Mouse (Mus musculus) embryo, embryonic 9.5 days (tissue): Measurements from ENCODE around the gene Nkx2-1.
A peak's percentile ranks its signal among the peaks of the same experiment; 100 is the strongest.

ENCODE experiments used
- DNase-seq: peaks from one replicate; pipeline ENCODE4 v3.0.0-alpha.2; 2017; ENCODE audit errors: extremely low spot score

Nkx2-1 gene

DNA sequence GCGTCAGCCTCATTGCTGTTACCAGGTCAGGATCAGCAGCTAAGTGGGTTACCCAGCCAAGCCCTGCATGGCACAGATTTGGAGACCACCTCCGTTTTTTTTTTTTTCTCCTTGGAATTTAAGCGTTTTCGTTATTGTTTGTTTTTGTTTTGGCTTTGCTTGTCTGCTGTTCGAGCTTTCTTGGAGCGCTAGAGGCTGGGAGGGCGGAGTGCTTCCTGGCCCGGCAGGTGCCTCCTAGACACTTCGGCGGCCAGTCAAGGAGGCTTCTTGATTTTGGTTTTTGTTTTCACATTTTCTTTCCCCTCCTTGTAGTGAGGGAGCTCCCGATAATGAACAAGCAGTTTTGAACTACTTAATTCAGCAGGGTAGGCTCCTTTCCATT, at the start of gene Nkx2-1:
Gene Nkx2-1, minus strand, starts transcription at position 25 of the 382 bp plus-strand sequence.
- peak; percentile 46 for DNase-seq

- peak; percentile 77 for DNase-seq
Observed at GRCm38 (mm10) chr12:56541068-56541467, 4.4 kb upstream of the Nkx2-1 start.

DNA sequence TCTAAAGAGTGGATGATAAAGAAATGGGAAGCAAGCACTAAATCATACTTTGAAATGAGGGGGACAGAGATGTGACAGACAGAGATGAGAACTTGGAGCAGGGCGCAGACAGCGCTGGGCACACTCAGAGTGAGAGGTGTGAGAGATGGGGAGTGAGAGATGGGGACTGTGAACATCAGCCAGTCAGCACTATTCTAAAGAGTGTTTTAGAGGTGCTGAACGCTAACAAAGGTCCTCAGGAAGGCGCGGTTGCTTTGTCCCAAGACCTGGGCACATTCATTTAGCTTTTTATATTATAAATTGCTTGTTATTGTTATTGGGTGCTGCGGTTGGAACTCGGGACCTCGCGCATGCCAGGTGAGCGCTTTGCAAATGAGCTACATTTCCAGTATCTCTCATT, 3.9 kb upstream of the Nkx2-1 start:
- DNase-seq = no peak

DNA sequence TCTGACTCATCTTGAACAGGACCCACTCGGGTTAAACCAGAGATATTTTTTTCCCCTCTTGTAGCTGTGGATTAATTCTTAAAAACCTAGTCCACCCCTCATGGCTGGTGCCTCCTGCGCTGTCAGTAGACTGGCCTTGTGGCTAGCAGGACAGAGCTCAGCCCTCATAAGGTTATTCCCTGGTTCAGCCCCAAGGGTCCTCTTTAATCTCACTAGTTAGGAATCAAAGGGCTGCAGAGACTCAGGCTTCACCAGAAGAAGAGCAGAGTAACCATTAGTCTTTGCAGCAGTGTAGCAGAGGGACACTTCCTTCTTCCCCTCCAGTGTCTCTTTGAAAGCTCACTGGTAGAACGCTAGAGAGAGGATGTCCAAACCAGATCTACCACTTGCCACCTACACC, 1.9 kb upstream of the Nkx2-1 start:
- DNase-seq = peak; percentile 4

- DNase-seq = peak; percentile 3
Observed at GRCm38 (mm10) chr12:56537931-56538330, 1.2 kb upstream of the Nkx2-1 start.

- peak; percentile 39 for DNase-seq
Observed at GRCm38 (mm10) chr12:56537342-56537741, 634 bp upstream of the Nkx2-1 start.

GRCm38 (mm10) chr12:56536174-56536883, 379 bp downstream of the Nkx2-1 start:
- peak; percentile 42 for DNase-seq

GRCm38 (mm10) chr12:56535411-56536173, 1.1 kb downstream of the Nkx2-1 start:
- DNase-seq = peak; percentile 42

DNA sequence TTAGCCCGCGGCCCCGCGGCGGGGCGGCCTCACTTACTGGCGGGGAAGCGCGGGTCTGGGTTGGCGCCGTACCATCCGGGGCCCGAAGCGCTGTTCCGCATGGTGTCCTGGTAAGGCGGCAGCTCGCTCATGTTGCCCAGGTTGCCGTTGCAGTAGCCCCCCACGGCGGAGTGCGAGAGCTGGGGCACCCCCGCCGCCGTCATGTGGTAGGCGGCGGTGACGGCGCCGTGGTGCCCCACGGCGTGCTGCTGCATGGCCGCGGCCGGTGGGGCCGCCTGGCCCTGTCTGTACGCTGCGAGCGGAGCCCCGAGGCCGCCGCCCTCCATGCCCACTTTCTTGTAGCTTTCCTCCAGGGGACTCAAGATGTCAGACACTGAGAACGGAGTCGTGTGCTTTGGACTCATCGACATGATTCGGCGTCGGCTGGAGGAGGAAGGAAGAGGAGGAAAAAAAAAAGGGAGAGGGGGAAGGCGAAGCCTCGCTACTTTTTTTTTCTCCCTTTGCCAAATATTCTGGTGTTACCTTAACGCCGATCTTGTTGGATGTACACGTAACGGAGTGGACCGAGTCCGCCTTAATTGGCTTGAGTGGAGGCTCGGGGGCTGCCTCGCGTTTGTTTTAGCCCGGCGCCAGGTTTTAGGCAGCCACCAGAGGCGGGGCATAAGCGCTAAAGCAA, 1.9 kb downstream of the Nkx2-1 start:
- DNase-seq = peak; percentile 41

DNA sequence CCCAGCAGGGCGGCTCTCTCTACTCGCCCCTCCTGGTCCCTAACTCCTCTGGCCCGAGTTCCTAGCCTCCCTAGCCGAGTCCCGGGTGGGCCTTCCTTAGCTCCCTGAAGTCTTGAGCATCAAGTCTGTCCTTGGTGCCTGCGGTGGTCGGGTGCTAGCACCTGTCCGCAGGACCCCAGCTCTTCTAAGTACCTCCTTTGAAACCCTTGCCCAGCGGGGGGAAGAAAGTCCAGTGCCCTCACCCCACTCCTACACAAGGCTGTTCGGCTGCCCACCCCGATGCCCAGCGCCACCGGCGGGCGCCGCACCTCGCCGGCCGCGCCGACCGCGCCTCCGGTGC, 2.4 kb downstream of the Nkx2-1 start:
- peak; percentile 51 for DNase-seq

DNA sequence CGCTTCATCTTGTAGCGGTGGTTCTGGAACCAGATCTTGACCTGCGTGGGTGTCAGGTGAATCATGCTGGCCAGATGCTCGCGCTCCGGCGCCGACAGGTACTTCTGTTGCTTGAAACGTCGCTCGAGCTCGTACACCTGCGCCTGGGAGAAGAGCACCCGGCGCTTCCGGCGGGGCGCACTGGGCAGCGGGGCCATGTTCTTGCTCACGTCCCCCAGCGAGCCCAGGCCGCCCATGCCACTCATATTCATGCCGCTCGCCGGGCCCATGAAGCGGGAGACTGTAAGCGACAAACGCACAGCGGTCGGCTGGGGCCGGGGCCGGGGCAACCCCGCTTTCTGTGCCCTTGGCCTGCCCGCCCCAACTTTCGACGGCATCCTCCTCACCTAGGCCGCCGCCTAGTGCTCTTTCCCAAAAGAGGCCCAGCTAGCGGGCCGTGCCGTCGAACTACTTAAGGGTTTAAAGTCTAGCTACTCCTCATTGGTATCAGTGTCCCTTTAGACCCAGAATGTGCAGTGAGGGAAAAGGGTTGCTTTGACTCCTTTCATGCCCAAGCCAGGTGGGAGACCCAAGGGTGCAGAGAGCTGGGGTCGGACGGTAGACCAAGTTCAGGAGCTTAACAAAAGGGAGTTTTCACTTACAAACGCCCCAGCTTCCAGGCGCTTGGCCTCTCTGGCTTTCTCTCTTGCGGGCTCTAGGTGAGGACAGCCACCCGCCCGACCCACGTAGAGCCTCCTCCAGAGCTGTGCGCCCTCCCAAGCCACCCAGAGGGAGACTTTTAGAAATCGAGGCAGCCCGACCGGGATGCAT, 3.0 kb downstream of the Nkx2-1 start:
- DNase-seq = peak; percentile 37

DNA sequence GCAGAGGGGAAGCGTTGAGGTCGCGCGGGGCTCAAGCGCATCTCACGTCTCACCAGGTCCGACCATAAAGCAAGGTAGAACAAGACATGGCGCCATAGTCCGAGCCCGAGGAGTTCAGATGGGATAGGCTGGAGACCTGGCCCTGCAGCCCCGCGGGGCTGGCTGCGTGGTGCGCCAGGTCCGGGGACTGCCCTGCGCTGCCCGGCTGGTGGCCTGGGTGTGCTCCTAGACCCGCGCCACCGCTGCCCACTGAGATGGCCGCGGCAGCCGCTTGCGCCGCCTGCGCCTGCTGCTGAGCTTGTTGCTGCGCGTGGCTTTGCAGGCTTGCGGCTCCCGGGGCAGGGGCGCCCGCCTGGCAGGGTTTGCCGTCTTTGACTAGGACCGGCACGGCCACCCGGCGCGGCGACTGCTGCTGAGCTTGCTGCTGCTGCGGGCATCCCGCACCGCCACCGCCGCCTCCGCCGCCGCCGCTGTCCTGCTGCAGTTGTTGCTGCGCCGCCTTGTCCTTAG, 3.7 kb downstream of the Nkx2-1 start:
- peak; percentile 63 for DNase-seq

DNA sequence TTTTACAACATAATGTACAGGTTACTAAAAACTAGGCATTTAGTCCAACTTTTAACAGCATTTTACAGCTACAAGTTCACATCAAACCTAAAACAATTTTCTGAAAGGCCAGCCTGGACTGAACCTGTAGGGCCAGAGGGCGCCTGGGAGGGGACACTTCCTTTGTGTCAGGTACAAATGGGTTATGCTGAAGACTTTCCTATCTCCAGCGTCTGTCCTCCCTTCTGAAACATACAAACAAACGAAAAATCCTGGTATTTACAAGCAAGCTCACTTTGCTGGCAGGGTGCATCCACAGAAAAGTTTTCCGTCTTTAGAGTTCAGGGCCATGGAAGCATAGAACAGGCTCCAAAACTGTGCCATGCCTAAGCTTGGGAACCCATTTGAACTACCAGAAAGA, 4.6 kb downstream of the Nkx2-1 start:
- peak; percentile 52 for DNase-seq

GRCm38 (mm10) chr12:56531051-56531620, 5.6 kb downstream of the Nkx2-1 start:
- DNase-seq = no peak

GRCm38 (mm10) chr12:56529931-56530330, 6.8 kb downstream of the Nkx2-1 start:
- DNase-seq = peak; percentile 29

DNA sequence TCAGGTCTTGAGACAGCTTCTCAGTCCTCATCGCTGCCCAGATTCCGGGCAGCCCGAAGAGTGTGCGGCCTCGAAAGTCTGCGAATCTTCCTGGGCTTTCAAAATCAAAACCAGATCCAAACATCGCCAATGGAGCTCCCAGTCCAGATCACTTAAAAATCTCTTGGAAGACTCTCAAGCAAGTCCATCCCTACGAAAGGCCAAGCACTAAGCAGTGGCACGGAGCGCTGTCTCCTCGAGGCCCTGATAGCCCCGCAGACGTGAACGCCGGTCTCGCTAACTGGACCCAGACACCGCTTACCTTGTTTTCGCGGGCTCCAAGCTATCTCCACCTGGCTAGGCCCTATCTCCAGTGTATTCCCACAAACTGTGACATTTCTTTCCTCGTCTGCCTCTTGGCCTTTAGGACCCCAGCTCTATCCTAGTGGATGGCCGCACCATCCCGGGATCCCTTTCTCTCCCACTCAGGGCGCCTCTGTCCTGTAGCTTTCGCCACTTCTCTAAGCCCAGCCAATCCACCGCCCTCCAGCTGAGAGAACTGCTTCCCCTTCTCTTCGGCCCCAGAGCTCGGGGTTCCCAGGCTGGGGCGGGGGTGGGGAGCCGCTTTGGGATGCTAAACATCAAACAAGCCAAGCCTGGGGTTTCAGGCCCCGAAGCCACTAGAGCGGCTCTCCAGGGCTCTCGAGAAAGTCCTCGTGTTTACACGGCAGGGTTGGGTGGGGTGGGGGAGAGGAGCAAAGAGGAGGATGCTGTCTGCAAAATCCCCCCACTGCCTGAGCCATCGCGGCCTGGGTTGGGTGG, 7.6 kb downstream of the Nkx2-1 start:
- peak; percentile 33 for DNase-seq

- no peak for DNase-seq
Observed at GRCm38 (mm10) chr12:56528034-56528570, 8.6 kb downstream of the Nkx2-1 start.

- DNase-seq = no peak
Observed at GRCm38 (mm10) chr12:56527071-56527470, 9.6 kb downstream of the Nkx2-1 start.

DNA sequence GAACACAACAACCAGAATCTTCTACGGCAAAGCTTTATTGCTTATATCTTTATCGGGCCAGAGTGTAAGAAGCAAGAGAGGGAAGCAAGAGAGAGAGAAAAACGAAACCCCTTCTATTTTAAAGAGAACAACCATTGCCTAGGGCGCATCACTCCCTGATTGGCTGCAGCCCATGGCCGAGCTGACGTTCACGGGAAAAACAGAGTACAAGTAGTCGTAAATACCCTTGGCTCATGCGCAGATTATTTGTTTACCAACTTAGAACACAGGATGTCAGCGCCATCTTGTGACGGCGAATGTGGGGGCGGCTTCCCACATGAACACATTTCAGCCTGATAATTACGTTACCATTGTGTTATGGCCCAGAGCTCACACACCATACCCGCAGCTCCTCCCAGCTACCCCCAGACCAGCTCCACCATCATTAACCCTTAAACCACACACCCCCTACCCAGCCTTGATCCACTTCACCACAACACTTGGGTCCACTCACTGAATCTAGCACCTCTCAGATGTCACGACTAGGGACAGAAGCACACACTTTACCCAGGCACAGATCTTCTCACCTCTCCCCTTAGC, 11.4 kb downstream of the Nkx2-1 start:
- peak; percentile 43 for DNase-seq

DNA sequence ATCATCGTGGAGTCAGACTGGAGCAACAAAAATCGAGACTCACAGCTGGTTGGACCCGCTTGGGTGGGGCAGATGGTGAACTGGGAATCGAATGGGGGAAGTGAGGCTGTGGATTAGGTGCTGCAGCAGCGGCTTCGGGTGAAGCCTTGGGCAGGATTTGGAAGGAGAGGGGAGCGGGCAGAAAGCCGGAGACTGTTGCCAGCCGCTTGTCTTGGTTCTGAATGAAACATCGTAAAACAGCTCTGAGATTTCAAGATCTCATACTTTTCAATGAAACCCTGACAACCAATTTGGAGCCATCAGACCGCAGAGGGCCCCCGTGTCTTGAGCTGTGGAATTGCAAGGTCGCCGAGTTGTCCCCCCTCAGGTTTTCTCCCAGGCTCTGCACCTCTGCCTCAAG, 12.5 kb downstream of the Nkx2-1 start:
- peak; percentile 35 for DNase-seq
